Mouse (Mus musculus) lung, adult 18-20 months (tissue): Measurements from ENCODE around the gene Pou6f2.
A peak's percentile ranks its signal among the peaks of the same experiment; 100 is the strongest.

Source experiments
- DNase-seq, 2 experiments: peaks; one replicate each; pipeline ENCODE4 v3.0.0; 2022; ENCODE audit warnings: mixed read lengths in 2 of 2

The Pou6f2 gene

GRCm38 (mm10) chr13:18211242-18211641 lies 186.2 kb downstream of the Pou6f2 start:
- DNase-seq, result no peak

DNA sequence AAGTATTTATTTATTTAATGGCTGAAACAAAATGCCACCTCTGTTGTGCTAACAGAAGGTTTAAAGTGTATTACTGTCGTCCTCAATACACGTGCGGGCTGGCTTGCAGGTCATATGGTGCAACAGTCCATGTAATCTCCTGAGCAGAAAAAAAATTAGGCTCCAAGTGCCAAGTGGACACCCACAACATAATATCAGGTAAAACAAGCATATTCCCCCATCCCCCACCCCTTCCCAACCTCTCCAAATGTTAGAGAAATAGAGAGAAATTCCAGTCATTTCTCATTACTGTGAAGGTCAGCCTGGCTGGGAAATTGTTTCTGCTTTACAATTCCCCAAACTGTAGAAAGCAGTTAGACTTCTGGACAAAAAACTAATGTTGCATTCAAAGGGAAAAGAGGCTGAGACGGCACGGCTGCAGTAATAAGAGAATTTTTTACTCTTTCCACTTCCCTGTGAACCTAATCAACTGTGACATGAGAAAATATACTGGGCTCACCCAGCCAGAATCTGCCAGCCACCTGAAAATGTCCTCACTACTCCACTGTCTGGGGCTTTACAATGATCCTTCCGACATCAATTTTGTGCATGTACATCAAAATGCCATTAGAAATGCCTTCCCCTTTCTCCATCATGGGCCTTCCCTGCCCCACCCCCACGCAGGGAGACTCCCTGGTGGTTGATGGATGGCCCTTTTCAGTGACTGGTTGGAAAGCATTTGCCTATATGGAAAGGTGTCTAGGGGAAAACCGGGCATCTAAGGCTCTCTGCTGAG lies 192.8 kb downstream of the Pou6f2 start:
- no peak for DNase-seq

DNA sequence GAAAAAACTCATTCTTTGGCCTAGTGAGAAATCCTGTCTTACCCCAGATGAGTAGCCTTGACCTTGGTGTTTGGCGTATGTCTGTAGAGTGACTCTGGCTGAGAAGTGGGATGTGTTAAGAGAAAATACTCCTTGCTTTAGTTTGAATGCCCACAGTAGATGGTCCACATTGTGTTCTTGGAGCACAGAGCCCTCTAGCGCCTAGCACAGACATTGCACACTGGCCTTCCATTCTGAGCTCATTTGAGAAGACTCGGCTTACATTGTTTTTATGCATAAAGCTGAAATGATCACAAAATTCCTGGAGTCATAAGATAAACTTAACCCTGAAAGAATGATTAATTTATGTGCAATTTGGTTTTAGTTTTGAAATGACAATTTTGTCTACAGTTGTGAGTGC lies 223.5 kb downstream of the Pou6f2 start:
- DNase-seq, result peak; percentile 6 to 8

GRCm38 (mm10) chr13:18173021-18173420 lies 224.5 kb downstream of the Pou6f2 start:
- no peak for DNase-seq

- no peak for DNase-seq
Observed at GRCm38 (mm10) chr13:18172334-18172733, 225.2 kb downstream of the Pou6f2 start.

DNA sequence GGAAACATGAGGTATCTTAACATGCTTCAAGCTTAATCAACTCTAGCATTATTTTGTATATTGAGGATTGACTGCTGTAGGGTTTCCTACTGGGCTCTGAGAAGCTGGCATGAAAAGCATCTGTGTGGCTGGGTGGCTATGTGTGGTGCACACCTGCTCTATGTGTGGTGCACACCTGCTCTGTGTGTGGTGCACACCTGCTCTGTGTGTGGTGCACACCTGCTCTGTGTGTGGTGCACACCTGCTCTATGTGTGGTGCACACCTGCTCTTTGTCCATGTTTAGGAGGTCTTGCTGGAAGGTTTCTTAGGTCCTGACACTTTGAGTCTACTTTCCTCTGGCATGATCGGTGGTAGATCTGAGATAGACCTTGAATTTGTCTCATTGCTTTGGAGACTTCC lies 233.3 kb downstream of the Pou6f2 start:
- no peak for DNase-seq

DNA sequence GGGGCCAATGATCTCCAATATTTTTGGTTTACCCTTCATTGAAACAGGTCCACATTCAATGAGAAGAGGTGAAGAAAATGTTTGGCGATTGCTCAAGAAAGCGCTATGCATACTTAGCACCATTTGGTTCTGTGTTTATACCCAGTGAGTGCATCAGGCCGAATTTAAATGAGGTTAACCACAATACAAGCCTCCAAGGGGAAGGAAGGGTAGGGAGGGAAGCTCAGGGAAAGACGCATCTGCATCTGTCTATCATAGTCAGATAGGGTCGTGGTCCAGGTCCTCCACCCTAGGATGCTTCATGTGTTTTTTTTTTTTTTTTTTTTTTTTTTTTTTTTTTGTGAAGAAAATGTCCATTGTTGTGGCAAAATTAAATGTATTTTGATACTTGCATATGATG lies 236.9 kb downstream of the Pou6f2 start:
- DNase-seq, result no peak

GRCm38 (mm10) chr13:18153949-18154582 lies 243.4 kb downstream of the Pou6f2 start:
- DNase-seq, result no peak

- no peak for DNase-seq
Observed at GRCm38 (mm10) chr13:18133646-18134045, 263.8 kb downstream of the Pou6f2 start.

GRCm38 (mm10) chr13:18133193-18133592 lies 264.3 kb downstream of the Pou6f2 start:
- no peak for DNase-seq

- DNase-seq, result no peak
Observed at GRCm38 (mm10) chr13:18131324-18131723, 266.2 kb downstream of the Pou6f2 start.

DNA sequence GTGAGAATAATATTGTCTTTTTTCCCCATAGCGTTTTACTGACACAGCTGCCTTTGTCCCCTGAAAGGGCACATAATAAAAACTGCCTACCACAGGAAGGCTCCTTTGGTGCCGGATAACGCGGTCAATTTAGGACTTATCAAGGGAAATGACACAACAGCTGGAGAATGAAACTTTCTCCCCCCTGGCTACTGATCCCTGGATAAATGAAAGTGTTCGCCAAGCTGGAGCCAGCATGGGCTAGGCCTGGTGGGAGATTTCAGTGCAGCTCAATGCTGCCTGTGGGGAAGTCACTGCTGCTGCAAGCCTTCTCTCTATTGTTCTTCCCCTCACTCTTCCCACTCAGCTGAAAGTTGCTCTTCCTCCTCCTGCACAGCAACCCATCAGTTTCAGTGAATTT lies 267.8 kb downstream of the Pou6f2 start:
- DNase-seq, result no peak

GRCm38 (mm10) chr13:18128826-18129225 lies 268.7 kb downstream of the Pou6f2 start:
- no peak for DNase-seq

GRCm38 (mm10) chr13:18128053-18128452 lies 269.4 kb downstream of the Pou6f2 start:
- DNase-seq, result no peak

DNA sequence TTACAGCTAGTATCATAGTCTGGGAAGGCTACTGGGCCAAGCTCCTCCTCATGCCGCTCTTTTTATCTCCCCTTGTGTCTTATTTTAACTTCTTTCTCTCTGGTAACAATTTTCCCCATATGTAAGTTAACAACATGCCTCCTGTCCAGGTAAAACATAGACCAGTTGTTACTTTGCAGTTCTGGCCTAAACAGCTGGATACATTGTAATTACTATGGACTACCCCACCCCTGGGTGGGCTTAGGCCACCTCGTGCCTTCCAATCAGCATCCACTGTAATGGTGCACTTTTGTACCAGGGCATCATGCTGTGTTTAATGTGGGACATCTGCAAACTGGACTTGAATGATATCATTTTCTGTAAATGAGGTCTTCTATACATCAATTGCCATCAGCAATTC lies 271.4 kb downstream of the Pou6f2 start:
- DNase-seq, result no peak

- no peak for DNase-seq
Observed at GRCm38 (mm10) chr13:18125226-18126000, 272.1 kb downstream of the Pou6f2 start.

DNA sequence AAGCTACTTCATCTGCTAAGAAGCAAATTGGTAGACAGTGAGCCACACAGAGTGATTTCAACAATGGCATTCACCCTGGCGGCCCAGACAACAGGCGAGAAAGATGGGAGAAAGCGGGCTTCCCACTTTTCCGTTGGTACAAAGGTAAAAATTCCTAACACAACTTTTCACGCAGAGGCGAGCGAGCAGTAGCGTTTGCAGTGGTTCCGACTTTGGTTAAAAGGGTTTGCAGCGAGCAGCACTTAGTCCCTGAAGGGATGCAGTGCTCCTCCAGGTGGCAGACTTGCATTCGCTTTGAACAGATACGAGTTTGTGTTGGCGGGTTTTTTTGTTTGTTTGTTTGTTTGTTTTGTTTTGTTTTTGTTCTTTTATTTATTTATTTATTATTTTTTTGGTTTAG lies 273.1 kb downstream of the Pou6f2 start:
- DNase-seq, result peak in 1 of 2 experiments; percentile 4

- DNase-seq, result no peak
Observed at GRCm38 (mm10) chr13:18120406-18120805, 277.1 kb downstream of the Pou6f2 start.

DNA sequence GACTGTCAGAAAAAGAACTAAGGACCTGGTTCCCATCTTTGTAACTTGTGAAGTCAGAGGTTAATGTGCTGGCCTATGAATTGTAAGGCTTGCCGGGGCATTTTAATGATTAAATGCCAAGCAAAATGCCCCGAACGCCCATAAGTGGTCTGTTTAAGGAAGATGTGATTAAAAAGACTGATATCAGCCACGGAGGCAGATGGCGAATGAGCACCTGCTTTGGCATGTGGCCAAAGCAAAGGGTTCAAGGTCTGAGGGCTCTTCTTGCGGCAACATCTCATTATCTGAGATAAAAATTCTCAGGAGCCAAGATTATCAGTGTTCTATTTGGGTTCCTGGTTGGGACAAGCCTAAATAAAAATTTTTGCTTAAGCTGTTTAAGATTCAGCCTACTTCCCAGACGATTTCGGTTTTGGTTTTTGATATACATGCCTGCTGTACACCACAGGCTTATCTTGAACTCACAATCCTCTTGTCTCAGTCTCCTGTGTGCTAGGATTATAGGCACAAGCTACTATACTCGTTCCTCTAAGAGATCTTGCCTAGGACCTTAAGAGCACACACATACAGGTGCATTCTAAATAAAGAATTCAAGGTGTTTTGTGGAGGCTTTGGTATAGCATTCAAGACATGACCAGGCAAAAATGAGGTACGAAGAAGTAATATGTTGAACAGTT lies 315.9 kb downstream of the Pou6f2 start:
- DNase-seq, result no peak
